Mouse (Mus musculus): ENCODE measurements around the gene H2-K1.

DNA sequence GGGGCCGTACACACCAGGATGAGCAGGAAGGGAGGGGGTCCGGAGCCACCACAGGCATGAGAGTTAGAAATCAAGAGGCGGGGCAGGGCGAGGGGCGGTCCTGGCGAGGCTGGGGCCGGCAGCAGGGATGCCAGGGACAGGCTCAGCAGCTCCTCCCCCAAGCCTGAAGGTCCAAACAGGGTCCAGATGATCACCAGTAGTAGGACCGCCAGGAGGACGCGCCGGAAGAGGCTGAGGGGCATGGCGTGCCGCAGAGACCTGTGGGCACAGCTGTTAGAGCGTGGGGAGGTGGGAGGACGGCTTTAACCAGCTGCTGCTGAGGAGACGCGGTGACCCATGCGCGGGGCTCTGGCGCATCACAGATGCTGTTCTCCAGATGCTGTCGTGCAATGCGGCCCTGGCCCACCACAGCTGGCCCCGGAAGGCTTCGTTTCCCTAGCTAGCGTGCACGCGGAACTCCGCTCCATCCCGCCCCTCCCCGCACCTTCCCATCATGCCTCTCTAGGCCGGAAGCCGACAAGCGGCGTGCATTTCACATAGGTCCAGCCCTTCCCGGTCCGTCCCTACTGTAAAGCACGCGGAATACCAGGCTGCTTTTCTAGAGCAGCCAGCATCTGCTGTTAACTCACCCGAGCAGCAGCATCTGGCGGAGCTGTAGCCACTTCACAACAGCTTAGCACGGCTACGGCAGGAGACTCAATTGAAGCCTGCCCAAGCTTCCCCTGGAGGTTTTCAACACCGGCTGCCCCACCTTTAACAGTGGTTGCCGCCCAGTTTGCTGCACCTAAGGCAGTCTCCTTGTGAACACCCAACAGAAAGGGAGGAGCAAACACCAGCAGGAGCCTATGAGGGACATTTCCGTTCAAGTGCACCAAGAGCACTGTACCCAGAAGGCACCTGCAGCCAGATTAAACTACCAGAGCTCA, 48.9 kb downstream of the H2-K1 start, which contains the start of gene B3galt4:
- TF ChIP-seq CTCF (IDR thresholded peaks at IDR 0.05; ENCODE audit: control insufficient read depth, insufficient read depth, insufficient replicate concordance, low read depth, low read length), result no peak
- peak; percentile 59; the same call in 1 of the 2 replicates for TF ChIP-seq POLR2A (IDR thresholded peaks at IDR 0.05; ENCODE audit: control insufficient read depth, low read depth, low read length)
